Mouse (Mus musculus) MEL (cell line): Measurements from ENCODE around the gene Rin2. TPM values are rescaled to one million over a fixed set of nuclear protein-coding genes. Genes with fewer than 3 reads are reported as not detected.

Experiments
- DNase-seq: peaks from one replicate; pipeline ENCODE4 v3.0.0; 2011; ENCODE audit warnings: low read depth, low spot score
- H3K27ac ChIP-seq: 2 replicates; pipeline ENCODE4 v1.5.1; 2012; ENCODE audit warnings: low read depth, mild to moderate bottlenecking, control low read depth, low read length, moderate library complexity; ENCODE audit not compliant: control insufficient read depth
- H3K27me3 ChIP-seq, 2 experiments: fragments of 150-350 bp in 1 of 2; sonication (generic) in 1 of 2; 2 replicates each; pipeline ENCODE4 v1.6.1; 2012; ENCODE audit warnings: low read length in 2 of 2, mild to moderate bottlenecking in 2 of 2, improper control_type of control experiment in 1 of 2, moderate library complexity in 1 of 2; ENCODE audit not compliant: insufficient read depth in 2 of 2, control insufficient read depth in 1 of 2
- H3K36me3 ChIP-seq, 2 experiments: 2 replicates each; pipeline ENCODE4 v1.6.1; 2012 to 2014; ENCODE audit warnings: low read length in 2 of 2, improper control_type of control experiment in 1 of 2, inconsistent platforms in 1 of 2, mild to moderate bottlenecking in 1 of 2; ENCODE audit not compliant: insufficient read depth in 2 of 2, control insufficient read depth in 1 of 2
- H3K4me1 ChIP-seq, 2 experiments: fragments of 150-350 bp in 1 of 2; sonication (generic) in 1 of 2; 2 replicates each; pipeline ENCODE4 v1.6.1; 2012; ENCODE audit warnings: low read length in 2 of 2, improper control_type of control experiment in 1 of 2, mild to moderate bottlenecking in 1 of 2; ENCODE audit not compliant: insufficient read depth in 2 of 2, control insufficient read depth in 1 of 2
- H3K4me3 ChIP-seq, 2 experiments: fragments of 150-350 bp in 1 of 2; sonication (generic) in 1 of 2; 2 replicates each; pipeline ENCODE4 v1.5.1; 2012; ENCODE audit warnings: low read depth in 2 of 2, low read length in 2 of 2, mild to moderate bottlenecking in 2 of 2, moderate library complexity in 2 of 2, control low read depth in 1 of 2, improper control_type of control experiment in 1 of 2; ENCODE audit not compliant: control insufficient read depth in 1 of 2, insufficient read depth in 1 of 2
- H3K79me2 ChIP-seq: 2 replicates; pipeline ENCODE4 v1.6.1; 2012; ENCODE audit warnings: mild to moderate bottlenecking, low read length, moderate library complexity; ENCODE audit not compliant: control insufficient read depth, poor library complexity, insufficient read depth
- H3K9ac ChIP-seq: 2 replicates; pipeline ENCODE4 v1.6.1; 2012; ENCODE audit warnings: low read depth, mild to moderate bottlenecking, control low read depth, low read length, moderate library complexity; ENCODE audit not compliant: control insufficient read depth, poor library complexity, severe bottlenecking
- H3K9me3 ChIP-seq: fragments of 150-350 bp; sonication (generic); replicated peaks from 2 replicates; pipeline ENCODE4 v1.6.1; 2012; ENCODE audit warnings: mild to moderate bottlenecking, low read length, improper control_type of control experiment, moderate library complexity; ENCODE audit not compliant: insufficient read depth
- BHLHE40 ChIP-seq: IDR thresholded peaks from 2 replicates; pipeline ENCODE4 v1.6.1; 2012; ENCODE audit warnings: low read depth, mild to moderate bottlenecking, inconsistent platforms, low read length, improper control_type of control experiment, borderline replicate concordance
- CHD2 ChIP-seq: IDR thresholded peaks from 2 replicates; pipeline ENCODE4 v1.6.1; 2011; ENCODE audit warnings: low read length, improper control_type of control experiment
- E2F4 ChIP-seq: IDR thresholded peaks from 2 replicates; pipeline ENCODE4 v1.6.1; 2011; ENCODE audit warnings: low read depth, low read length, improper control_type of control experiment, borderline replicate concordance
- EP300 ChIP-seq, 2 experiments: IDR thresholded peaks; 2 replicates each; pipeline ENCODE4 v1.6.1; 2011; ENCODE audit warnings: improper control_type of control experiment in 2 of 2, low read length in 2 of 2, low read depth in 1 of 2, mild to moderate bottlenecking in 1 of 2
- GABPA ChIP-seq: IDR thresholded peaks from 2 replicates; pipeline ENCODE4 v1.6.1; 2012; ENCODE audit warnings: low read depth, mild to moderate bottlenecking, inconsistent platforms, low read length, improper control_type of control experiment, moderate library complexity
- GATA1 ChIP-seq: IDR thresholded peaks from 2 replicates; pipeline ENCODE4 v1.6.1; 2011; ENCODE audit warnings: low read depth, low read length, improper control_type of control experiment
- JUND ChIP-seq: IDR thresholded peaks from 2 replicates; pipeline ENCODE4 v1.6.1; 2011; ENCODE audit warnings: low read depth, mild to moderate bottlenecking, improper control_type of control experiment, low read length
- KAT2A ChIP-seq: conservative IDR thresholded peaks from 2 replicates; pipeline ENCODE4 v1.6.1; 2012; ENCODE audit warnings: low read depth, low read length, improper control_type of control experiment, inconsistent platforms
- MAFK ChIP-seq: IDR thresholded peaks from 2 replicates; pipeline ENCODE4 v1.6.1; 2011; ENCODE audit warnings: low read depth, mild to moderate bottlenecking, low read length, improper control_type of control experiment, borderline replicate concordance
- MAX ChIP-seq: IDR thresholded peaks from 2 replicates; pipeline ENCODE4 v1.6.1; 2011; ENCODE audit warnings: low read length, improper control_type of control experiment
- MAZ ChIP-seq: IDR thresholded peaks from 2 replicates; pipeline ENCODE4 v1.6.1; 2012; ENCODE audit warnings: low read depth, mild to moderate bottlenecking, inconsistent platforms, low read length, improper control_type of control experiment
- MXI1 ChIP-seq: IDR thresholded peaks from 2 replicates; pipeline ENCODE4 v1.6.1; 2011; ENCODE audit warnings: mild to moderate bottlenecking, low read depth, low read length, improper control_type of control experiment
- MYB ChIP-seq: IDR thresholded peaks from 2 replicates; pipeline ENCODE4 v1.6.1; 2011; ENCODE audit warnings: mild to moderate bottlenecking, low read depth, low read length, improper control_type of control experiment
- MYC ChIP-seq: IDR thresholded peaks from 2 replicates; pipeline ENCODE4 v1.6.1; 2011; ENCODE audit warnings: low read depth, mild to moderate bottlenecking, low read length, improper control_type of control experiment, moderate library complexity
- NRF1 ChIP-seq: IDR thresholded peaks from 2 replicates; pipeline ENCODE4 v1.6.1; 2014; ENCODE audit warnings: low read depth, mild to moderate bottlenecking, inconsistent platforms, low read length, improper control_type of control experiment, moderate library complexity; ENCODE audit not compliant: poor library complexity, insufficient read depth, severe bottlenecking
- POLR2A ChIP-seq, 2 experiments: IDR thresholded peaks; 2 replicates each; pipeline ENCODE4 v1.6.1; 2011 to 2012; ENCODE audit warnings: low read length in 2 of 2, mild to moderate bottlenecking in 2 of 2, control low read depth in 1 of 2, improper control_type of control experiment in 1 of 2, low read depth in 1 of 2, moderate library complexity in 1 of 2; ENCODE audit not compliant: control insufficient read depth in 1 of 2, insufficient read depth in 1 of 2, poor library complexity in 1 of 2
- POLR2AphosphoS2 ChIP-seq: IDR thresholded peaks from 2 replicates; pipeline ENCODE4 v1.6.1; 2011; ENCODE audit warnings: low read length, improper control_type of control experiment
- POLR2AphosphoS5 ChIP-seq: IDR thresholded peaks from 2 replicates; pipeline ENCODE4 v1.6.1; 2012; ENCODE audit warnings: low read depth, borderline replicate concordance, mild to moderate bottlenecking, inconsistent platforms, low read length, moderate library complexity, mixed read lengths
- RAD21 ChIP-seq: IDR thresholded peaks from 2 replicates; pipeline ENCODE4 v1.6.1; 2011; ENCODE audit warnings: mild to moderate bottlenecking, low read depth, low read length, improper control_type of control experiment
- RCOR1 ChIP-seq: IDR thresholded peaks from 2 replicates; pipeline ENCODE4 v1.6.1; 2012; ENCODE audit warnings: low read depth, mild to moderate bottlenecking, inconsistent platforms, low read length, improper control_type of control experiment
- SIN3A ChIP-seq: IDR thresholded peaks from 2 replicates; pipeline ENCODE4 v1.6.1; 2012; ENCODE audit warnings: low read length, improper control_type of control experiment, inconsistent platforms
- TAL1 ChIP-seq: IDR thresholded peaks from 2 replicates; pipeline ENCODE4 v1.6.1; 2012; ENCODE audit warnings: mild to moderate bottlenecking, inconsistent platforms, low read length, moderate library complexity, mixed read lengths
- TBP ChIP-seq: IDR thresholded peaks from 2 replicates; pipeline ENCODE4 v1.8.0; 2011; ENCODE audit warnings: low read depth, low read length, improper control_type of control experiment
- TCF12 ChIP-seq: IDR thresholded peaks from 2 replicates; pipeline ENCODE4 v1.6.1; 2014; ENCODE audit warnings: low read depth, mild to moderate bottlenecking, inconsistent platforms, low read length, improper control_type of control experiment, moderate library complexity
- UBTF ChIP-seq: IDR thresholded peaks from 2 replicates; pipeline ENCODE4 v1.6.1; 2012; ENCODE audit warnings: low read depth, mild to moderate bottlenecking, inconsistent platforms, low read length, improper control_type of control experiment, moderate library complexity, borderline replicate concordance; ENCODE audit not compliant: insufficient read depth
- ZKSCAN1 ChIP-seq: IDR thresholded peaks from 2 replicates; pipeline ENCODE4 v1.6.1; 2012; ENCODE audit warnings: low read depth, mild to moderate bottlenecking, inconsistent platforms, low read length, improper control_type of control experiment, moderate library complexity
- ZNF384 ChIP-seq: IDR thresholded peaks from 2 replicates; pipeline ENCODE4 v1.6.1; 2012; ENCODE audit warnings: low read depth, mild to moderate bottlenecking, inconsistent platforms, low read length, improper control_type of control experiment
- polyA plus RNA-seq, 2 experiments: library from polyadenylated mRNA; stranded (reverse) in 1 of 2; unstranded in 1 of 2; fragments of >175 nt in 1 of 2; fragments of >200 nt in 1 of 2; gene quantifications; 2 replicates each; pipeline versions ENCODE4 v1.2.1 to v1.2.4; 2012; ENCODE audit warnings: low replicate concordance in 2 of 2, low read depth in 1 of 2; ENCODE audit not compliant: insufficient read length in 2 of 2, insufficient read depth in 1 of 2, missing spikeins in 1 of 2
- total RNA-seq: library from RNA; depleted of rRNA; stranded (reverse); fragments of 300-350 nt; gene quantifications from 2 replicates; pipeline ENCODE4 v1.2.3, GENCODE M21; 2012

The Rin2 gene
- total and polyA plus RNA-seq, 3 experiments, result 0.01 TPM; not detected in 2

- Histone ChIP-seq H3K9ac (no peak overlapping the region), H3K4me1 (no peaks in the 10 kb centered on the region), H3K4me3 (no peak overlapping the region), H3K9me3 (no peaks in the 10 kb centered on the region), H3K27me3 (no peaks in the 10 kb centered on the region), H3K79me2 (no peaks in the 10 kb centered on the region), H3K27ac (no peak overlapping the region), H3K36me3 (no peaks in the 10 kb centered on the region)
- DNase-seq, result no peak
- TF ChIP-seq GATA1 (no peak), POLR2AphosphoS2 (no peak), RAD21 (no peak), CHD2 (no peak), MAZ (no peak), SIN3A (no peak), EP300 (IDR thresholded peaks at IDR 0.05; ENCODE audit: low read depth in 1 of 2, low read length in 2 of 2) (no peak), TBP (no peak), POLR2A (IDR thresholded peaks at IDR 0.05; ENCODE audit: control insufficient read depth in 1 of 2, insufficient read depth in 1 of 2, low read depth in 1 of 2, low read length in 2 of 2, poor library complexity in 1 of 2) (no peak), TCF12 (no peak), JUND (no peak), MAX (no peak), MAFK (no peak), ZNF384 (no peak), POLR2AphosphoS5 (no peak), RCOR1 (no peak), BHLHE40 (no peak), NRF1 (no peak), UBTF (no peak)
These were observed 215.6 kb downstream of the Rin2 start for GRCm38 (mm10) chr2:145890571-145890970.

- TF ChIP-seq MAZ (no peak), JUND (no peak), MYC (no peak), MAFK (no peak), GABPA (no peak), ZKSCAN1 (no peak), KAT2A (no peak), RCOR1 (no peak), E2F4 (no peak), TBP (no peak), TAL1 (no peak), MXI1 (no peak), MYB (no peak), ZNF384 (no peak)
- H3K9me3 ChIP-seq, result no peaks in the 10 kb centered on the region
- no peak for DNase-seq
- no peak overlapping the region for H3K4me3 ChIP-seq
- H3K9ac ChIP-seq, result no peak overlapping the region
- H3K4me1 ChIP-seq, result no peaks in the 10 kb centered on the region
- H3K79me2 ChIP-seq, result no peaks in the 10 kb centered on the region
- no peak overlapping the region for H3K27ac ChIP-seq
- H3K27me3 ChIP-seq, result no peaks in the 10 kb centered on the region
- H3K36me3 ChIP-seq, result no peaks in the 10 kb centered on the region
These were observed 218.7 kb downstream of the Rin2 start for GRCm38 (mm10) chr2:145893756-145894155.
